Mouse (Mus musculus) erythroblast, embryonic 14.5 days (primary cell): ENCODE results near the gene Pprc1. TPM values are rescaled to one million over a fixed set of nuclear protein-coding genes. Genes with fewer than 3 reads are reported as not detected.
A peak's percentile ranks its signal among the peaks of the same experiment; 100 is the strongest.

ENCODE experiments used
- H3K27me3 ChIP-seq: 2 replicates; pipeline ENCODE4 v1.6.1; 2012; ENCODE audit warnings: inconsistent platforms; ENCODE audit not compliant: control insufficient read depth
- H3K36me3 ChIP-seq: 2 replicates; pipeline ENCODE4 v1.6.1; 2012; ENCODE audit warnings: mild to moderate bottlenecking, inconsistent platforms; ENCODE audit not compliant: control insufficient read depth
- H3K4me1 ChIP-seq: 2 replicates; pipeline ENCODE4 v1.6.1; 2012; ENCODE audit warnings: inconsistent platforms; ENCODE audit not compliant: control insufficient read depth
- H3K4me3 ChIP-seq: replicated peaks from 2 replicates; pipeline ENCODE3; 2012; ENCODE audit warnings: moderate library complexity, mild to moderate bottlenecking, inconsistent platforms
- H3K9me3 ChIP-seq: 2 replicates; pipeline ENCODE4 v1.6.1; 2012; ENCODE audit warnings: low read length, inconsistent platforms, mixed read lengths; ENCODE audit not compliant: control insufficient read depth
- GATA1 ChIP-seq: IDR thresholded peaks from 2 replicates; pipeline ENCODE4 v1.6.1; 2012; ENCODE audit warnings: low read length, inconsistent platforms, mixed read lengths
- TAL1 ChIP-seq: IDR thresholded peaks from 3 replicates; pipeline ENCODE4 v1.6.1; 2012; ENCODE audit warnings: low read length, inconsistent platforms, mixed read lengths
- polyA plus RNA-seq: library from polyadenylated mRNA; stranded (reverse); fragments of >175 nt; gene quantifications from 2 replicates; pipeline ENCODE4 v1.2.3, GENCODE M21; 2012

Pprc1 gene
- polyA plus RNA-seq, 1 experiment, result 1.9 TPM

DNA sequence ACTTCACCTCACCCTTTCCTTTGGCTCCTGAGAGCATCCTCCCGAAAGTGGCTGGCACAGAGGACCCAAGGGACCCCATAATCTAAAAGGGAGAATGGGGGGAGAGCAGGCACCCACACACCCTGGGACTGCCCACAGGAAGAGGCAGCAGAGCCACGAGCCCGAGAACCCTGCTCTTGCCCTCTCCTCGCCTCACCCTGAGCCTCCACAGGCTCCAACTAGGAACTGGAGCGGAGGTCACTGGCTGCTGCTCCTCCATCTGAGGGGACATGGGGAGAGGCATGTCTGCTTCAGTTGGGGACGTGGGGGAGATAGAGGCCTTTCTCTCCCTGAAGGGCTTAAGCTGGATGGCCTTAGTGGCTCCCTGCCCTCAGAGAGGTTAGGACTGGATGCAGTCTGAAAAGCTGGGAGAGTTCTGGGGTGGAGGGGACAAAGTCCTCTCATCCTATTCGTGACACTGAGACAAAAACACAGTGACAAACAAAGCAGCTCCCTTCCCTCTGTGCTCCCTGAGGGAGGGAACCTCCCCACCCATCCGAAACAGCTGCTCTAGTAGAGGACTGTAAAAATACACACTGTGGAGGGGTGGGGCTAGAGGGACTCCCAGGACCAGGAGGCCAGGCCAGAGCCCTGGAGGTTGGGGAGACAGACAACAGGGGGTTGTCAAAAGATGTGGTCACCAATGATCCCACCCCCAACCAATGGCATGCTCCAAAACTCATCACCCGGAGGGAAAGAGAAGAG lies 12.8 kb upstream of the Pprc1 start:
- Histone ChIP-seq H3K4me3 (no peak overlapping the region), H3K27me3 (0 out of 2 replicates have a peak, but pooled peaks cover under 1% of the 10 kb centered on the region), H3K4me1 (peaks cover 32% of the 10 kb centered on the region), H3K36me3 (peaks cover 65% of the 10 kb centered on the region), H3K9me3 (peaks cover 5% of the 10 kb centered on the region)
- TF ChIP-seq GATA1, result no peak
- no peak for TF ChIP-seq TAL1

DNA sequence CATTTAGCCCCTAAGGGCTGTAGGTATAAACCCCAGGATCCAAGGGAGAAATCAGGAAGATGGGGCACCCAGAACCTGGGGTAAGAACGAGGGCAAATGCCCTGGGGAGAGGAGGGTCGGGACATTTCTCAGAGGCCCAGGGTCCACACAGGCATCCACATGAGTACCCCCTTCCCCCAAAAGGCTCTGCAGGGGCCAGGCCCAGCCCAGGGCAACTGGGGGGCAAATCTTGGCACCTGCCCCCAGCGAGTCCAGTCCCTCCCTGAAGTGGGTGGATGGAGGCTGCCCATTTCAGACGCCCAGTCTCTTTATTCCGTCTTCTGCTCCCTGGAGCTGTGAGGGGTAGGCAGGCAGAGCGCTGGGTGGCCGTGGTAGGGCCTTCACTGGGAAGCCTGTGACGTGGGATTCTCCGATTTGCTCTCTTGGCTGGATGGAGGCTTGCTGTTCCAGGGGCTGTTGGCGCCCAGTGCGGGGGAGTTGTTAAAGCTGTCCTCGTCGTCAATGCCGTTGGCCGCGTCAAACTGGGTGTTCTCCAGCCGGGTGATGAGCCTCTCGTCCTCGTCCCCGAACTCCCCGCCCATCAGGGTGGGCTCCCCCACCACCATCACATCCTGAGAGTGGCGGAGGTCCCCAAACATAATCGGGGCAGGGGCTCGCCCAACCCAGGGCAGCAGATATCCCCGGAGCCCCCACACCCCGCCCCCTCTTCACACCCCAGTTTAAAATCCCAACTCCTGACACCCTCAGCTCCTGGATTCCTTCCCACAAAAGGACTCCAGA lies 11.8 kb upstream of the Pprc1 start:
- TF ChIP-seq GATA1, result no peak
- Histone ChIP-seq H3K4me3 (no peak overlapping the region), H3K36me3 (peaks cover 72% of the 10 kb centered on the region), H3K4me1 (peaks cover 43% of the 10 kb centered on the region), H3K27me3 (no peaks in the 10 kb centered on the region), H3K9me3 (peaks cover 5% of the 10 kb centered on the region)

DNA sequence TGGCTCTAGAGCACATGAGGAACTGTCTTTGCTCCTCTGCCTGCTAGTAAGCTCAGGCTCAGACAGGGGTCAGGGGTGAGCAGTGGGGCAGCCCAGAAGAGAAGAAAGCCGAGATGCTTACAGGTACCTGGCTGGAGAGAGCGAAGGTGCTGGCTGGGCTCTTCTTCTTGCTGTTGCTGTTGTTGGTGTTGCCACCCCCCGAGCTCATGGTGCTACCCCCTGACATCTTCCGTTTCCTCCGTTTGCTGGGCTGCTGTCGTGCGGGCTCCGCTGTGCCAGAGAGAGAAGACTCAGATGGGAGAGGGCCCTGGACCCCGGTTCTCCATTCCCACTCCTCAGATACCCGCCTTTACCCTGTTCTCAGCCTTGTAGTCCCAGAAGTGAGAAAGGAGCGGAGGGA lies 10.8 kb upstream of the Pprc1 start:
- Histone ChIP-seq H3K4me1 (peaks cover 52% of the 10 kb centered on the region), H3K9me3 (peaks cover 5% of the 10 kb centered on the region), H3K36me3 (peaks cover 74% of the 10 kb centered on the region), H3K4me3 (no peak overlapping the region), H3K27me3 (no peaks in the 10 kb centered on the region)
- TF ChIP-seq GATA1 (no peak), TAL1 (no peak)

DNA sequence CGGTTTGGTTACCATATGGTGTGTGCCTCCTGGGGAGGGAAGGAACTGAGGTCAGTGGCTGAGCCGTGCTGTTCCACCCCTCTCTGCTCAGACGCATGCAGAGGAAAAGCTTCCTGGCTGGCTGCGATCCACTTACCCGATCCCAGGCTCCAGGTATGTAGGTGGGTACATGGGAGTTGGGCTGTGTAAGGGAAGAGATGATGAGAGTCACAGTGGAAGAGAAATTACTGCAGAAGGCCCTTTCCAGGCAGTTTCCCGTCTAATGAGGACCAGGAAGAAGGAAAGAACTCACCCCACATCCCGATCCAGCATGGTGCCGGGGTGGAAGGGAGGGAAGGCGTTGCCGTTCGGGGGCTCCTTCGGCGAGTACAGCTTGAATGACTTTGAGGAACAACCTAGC lies 8.7 kb upstream of the Pprc1 start:
- TF ChIP-seq TAL1, result no peak
- no peak for TF ChIP-seq GATA1
- Histone ChIP-seq H3K4me1 (peaks cover 68% of the 10 kb centered on the region), H3K36me3 (peaks cover 67% of the 10 kb centered on the region), H3K27me3 (no peaks in the 10 kb centered on the region), H3K4me3 (peak overlapping the region; percentile 89), H3K9me3 (no peaks in the 10 kb centered on the region)

DNA sequence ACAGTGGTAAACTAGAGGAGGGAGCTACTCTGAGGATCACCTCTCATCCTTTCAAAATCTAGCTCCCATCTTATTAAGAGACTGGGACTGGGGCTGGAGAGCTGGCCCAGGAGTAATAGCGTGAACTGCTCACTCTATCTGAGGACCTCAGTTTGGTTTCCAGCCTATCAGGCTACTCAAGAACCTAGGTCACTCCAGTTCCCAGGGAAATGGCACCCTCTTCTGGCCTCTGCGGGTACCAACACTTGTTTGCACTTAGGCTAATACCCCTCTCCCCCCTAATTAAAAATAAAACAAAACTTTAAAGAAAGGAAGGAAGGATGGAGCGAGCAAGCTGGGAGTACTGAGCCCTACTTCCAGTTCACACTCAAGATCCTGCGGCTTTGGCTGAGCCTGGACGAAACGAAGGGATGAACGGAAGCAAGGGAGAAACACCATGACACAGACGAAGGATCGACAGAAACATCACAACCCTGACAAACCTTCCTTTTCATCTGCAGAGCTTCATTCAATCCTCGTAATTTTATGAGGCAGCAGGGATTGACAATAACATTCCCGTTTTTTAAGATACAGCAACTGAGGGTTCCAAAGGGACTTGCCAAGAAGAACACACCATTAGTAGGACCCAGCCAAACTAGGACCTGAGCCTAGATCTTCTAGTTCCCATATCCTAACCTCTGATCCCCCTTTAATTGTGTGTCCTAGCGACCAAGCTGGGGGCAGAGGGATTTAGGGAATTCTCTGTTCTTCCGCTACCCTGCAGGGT lies 8.0 kb upstream of the Pprc1 start:
- peak overlapping the region; percentile 89 for H3K4me3 ChIP-seq
- peaks cover 63% of the 10 kb centered on the region for H3K36me3 ChIP-seq
- H3K9me3 ChIP-seq, result no peaks in the 10 kb centered on the region
- H3K4me1 ChIP-seq, result peaks cover 74% of the 10 kb centered on the region
- no peaks in the 10 kb centered on the region for H3K27me3 ChIP-seq
- TF ChIP-seq GATA1, result no peak
- no peak for TF ChIP-seq TAL1

DNA sequence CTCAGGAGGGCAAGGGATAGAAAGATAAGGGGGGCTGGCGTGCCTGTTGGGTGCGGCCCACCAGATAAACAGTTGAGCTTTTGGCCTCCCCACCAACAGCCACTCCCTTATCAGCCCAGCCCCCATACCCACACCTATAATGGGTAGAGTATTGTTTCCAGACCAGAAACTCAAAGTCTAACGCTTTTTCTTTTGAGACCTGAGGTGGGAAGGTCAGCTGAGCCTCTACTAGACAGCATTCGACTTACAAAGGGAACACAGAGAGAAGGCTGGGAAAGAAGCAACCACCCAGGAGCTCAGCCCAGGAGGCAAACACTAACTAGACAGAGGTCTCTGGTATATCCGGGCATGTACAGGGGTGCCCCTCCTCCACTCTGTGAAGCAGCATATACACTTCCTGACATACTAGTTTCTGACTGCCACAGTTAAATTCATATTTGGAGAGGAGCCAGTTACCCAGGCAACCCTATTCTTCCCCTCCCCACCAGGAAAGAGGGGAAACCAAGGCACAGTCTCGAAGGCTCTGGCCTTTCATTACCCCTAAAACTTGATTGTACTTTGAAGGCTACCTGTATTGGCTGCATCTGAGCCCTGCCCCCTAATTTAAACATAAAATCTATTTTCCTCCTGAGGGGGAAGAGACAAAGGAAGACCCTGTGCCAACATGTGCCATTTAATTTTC lies 7.3 kb upstream of the Pprc1 start:
- peaks cover 57% of the 10 kb centered on the region for H3K36me3 ChIP-seq
- H3K27me3 ChIP-seq, result no peaks in the 10 kb centered on the region
- H3K9me3 ChIP-seq, result no peaks in the 10 kb centered on the region
- peak; percentile 80 for TF ChIP-seq GATA1
- peak; percentile 57 for TF ChIP-seq TAL1
- peak overlapping the region; percentile 89 for H3K4me3 ChIP-seq
- H3K4me1 ChIP-seq, result peaks cover 79% of the 10 kb centered on the region

DNA sequence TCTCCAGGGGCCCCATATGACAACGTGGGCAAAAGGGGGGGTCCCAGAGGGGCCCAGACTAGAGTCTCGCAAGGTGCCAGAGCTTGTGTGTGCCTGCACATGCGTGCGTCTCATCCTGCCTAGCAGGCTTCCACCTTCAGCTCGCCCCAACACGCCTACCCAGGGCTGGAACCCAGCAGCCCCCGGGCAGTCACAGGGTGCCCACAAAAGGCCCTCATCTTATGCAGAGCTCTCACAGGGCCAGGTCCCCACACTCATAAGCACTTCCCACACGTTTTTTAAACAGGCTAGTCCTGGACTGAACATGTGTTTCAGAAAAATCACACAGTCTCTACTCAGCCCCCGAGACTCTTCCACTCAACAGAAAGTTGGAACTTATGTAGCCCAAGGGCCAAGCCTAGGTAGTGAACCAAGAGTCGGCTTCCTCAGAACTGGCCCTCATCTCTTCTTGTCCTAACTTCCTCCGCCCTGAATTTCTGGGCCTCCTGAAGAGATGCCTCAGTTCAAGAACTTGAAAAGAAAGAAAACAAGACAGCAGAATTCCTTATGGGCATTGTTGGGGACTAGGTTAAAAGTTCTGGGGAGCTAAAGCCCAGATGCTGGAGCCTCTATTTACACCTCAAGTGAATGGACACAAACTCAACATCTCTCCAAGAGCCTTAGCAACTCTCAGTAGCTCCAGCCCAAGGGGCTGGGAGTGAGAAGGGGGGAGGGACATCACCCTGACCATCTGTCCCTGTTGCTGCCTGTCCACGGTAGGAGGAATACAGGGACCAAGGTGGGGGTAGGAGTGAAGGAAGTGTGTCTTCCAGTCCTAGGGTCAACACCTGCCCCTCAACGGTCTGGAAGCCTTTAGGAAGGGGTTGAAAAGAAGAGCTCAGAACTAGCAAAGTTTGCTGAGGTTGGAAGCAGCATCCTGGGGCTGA lies 6.5 kb upstream of the Pprc1 start:
- no peak for TF ChIP-seq TAL1
- no peak for TF ChIP-seq GATA1
- peaks cover 50% of the 10 kb centered on the region for H3K36me3 ChIP-seq
- peak overlapping the region; percentile 89 for H3K4me3 ChIP-seq
- H3K27me3 ChIP-seq, result no peaks in the 10 kb centered on the region
- H3K4me1 ChIP-seq, result peaks cover 83% of the 10 kb centered on the region
- no peaks in the 10 kb centered on the region for H3K9me3 ChIP-seq

DNA sequence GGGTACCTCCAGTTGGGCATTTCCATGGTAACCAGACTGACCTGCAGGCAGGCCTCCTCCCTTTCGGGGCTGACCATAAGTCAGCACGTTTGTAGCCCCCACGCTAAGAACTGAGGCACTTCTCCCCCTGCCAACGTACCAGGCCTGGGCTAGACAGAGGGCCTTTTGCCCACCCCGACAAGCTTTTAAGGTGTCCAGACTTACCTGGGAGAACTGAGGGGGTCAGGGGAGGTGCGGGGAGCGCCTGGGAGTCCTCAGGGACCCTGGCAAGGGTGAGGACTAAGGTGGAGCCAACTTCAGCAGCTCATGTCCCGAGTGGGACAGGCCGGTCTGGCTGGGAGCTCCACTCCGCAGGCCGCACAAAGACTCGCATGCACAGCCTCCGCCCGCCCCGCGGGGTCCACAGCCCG lies 5.8 kb upstream of the Pprc1 start:
- Histone ChIP-seq H3K4me1 (peaks cover 90% of the 10 kb centered on the region), H3K27me3 (no peaks in the 10 kb centered on the region), H3K36me3 (peaks cover 43% of the 10 kb centered on the region), H3K9me3 (no peaks in the 10 kb centered on the region), H3K4me3 (peak overlapping the region; percentile 89)
- TF ChIP-seq TAL1 (no peak), GATA1 (no peak)
